Mouse (Mus musculus) liver, adult 2 months (tissue): ENCODE measurements around the gene Agr2. TPM values are rescaled to one million over a fixed set of nuclear protein-coding genes. Genes with fewer than 3 reads are reported as not detected.

Source experiments
- DNase-seq: peaks from one replicate; pipeline ENCODE4 v3.0.0-alpha.2; 2011; ENCODE audit warnings: low read depth, low spot score; ENCODE audit errors: extremely low read depth
- H3K27ac ChIP-seq: fragments of 200-500 bp; replicated peaks from 2 replicates; pipeline ENCODE4 v1.5.1; 2012; ENCODE audit warnings: low read depth, mild to moderate bottlenecking, control low read depth, inconsistent platforms, low read length; ENCODE audit not compliant: insufficient read depth
- H3K27me3 ChIP-seq: fragments of 200-500 bp; 2 replicates; pipeline ENCODE4 v1.6.1; 2012; ENCODE audit warnings: mild to moderate bottlenecking, moderate library complexity, low read length, inconsistent platforms; ENCODE audit not compliant: control insufficient read depth, insufficient read depth
- H3K36me3 ChIP-seq: fragments of 200-500 bp; 2 replicates; pipeline ENCODE4 v1.6.1; 2012; ENCODE audit warnings: low read length, inconsistent platforms; ENCODE audit not compliant: control insufficient read depth, insufficient read depth
- H3K4me1 ChIP-seq: fragments of 200-500 bp; 2 replicates; pipeline ENCODE4 v1.6.1; 2011; ENCODE audit warnings: low read length; ENCODE audit not compliant: control insufficient read depth, insufficient read depth
- H3K4me3 ChIP-seq: fragments of 200-500 bp; 2 replicates; pipeline ENCODE4 v1.5.1; 2011; ENCODE audit warnings: low read depth, mild to moderate bottlenecking, control low read depth, low read length, moderate library complexity; ENCODE audit not compliant: insufficient read depth
- H3K79me2 ChIP-seq: fragments of 200-500 bp; 2 replicates; pipeline ENCODE4 v1.6.1; 2012; ENCODE audit warnings: inconsistent platforms, mild to moderate bottlenecking, low read length, moderate library complexity; ENCODE audit not compliant: control insufficient read depth, insufficient read depth
- H3K9ac ChIP-seq: fragments of 200-500 bp; 2 replicates; pipeline ENCODE4 v1.6.1; 2012; ENCODE audit warnings: low read depth, mild to moderate bottlenecking, control low read depth, inconsistent platforms, low read length
- CTCF ChIP-seq: fragments of 200-500 bp; IDR thresholded peaks from 2 replicates; pipeline ENCODE4 v1.5.1; 2011; ENCODE audit warnings: low read depth, low read length, control low read depth
- POLR2A ChIP-seq: fragments of 200-500 bp; IDR thresholded peaks from 2 replicates; pipeline ENCODE4 v1.6.1; 2011; ENCODE audit warnings: low read length, control low read depth; ENCODE audit not compliant: insufficient read depth; ENCODE audit errors: extremely low read depth
- WGBS: fragments of 180-500 bp; shearing (Covaris S2); methylation state at CpG from one replicate; pipeline ENCODE4 v1.1.7; 2018; 5-methylcytosine and 5-hydroxymethylcytosine counted together
- polyA plus RNA-seq: library from polyadenylated mRNA; depleted of rRNA; stranded (reverse); fragments of >200 nt; gene quantifications from 2 replicates; pipeline ENCODE4 v1.2.3, GENCODE M21; 2012
- total RNA-seq: library from RNA; depleted of rRNA; stranded (reverse); fragments of >200 nt; gene quantifications from 2 replicates; pipeline ENCODE4 v1.2.3, GENCODE M21; 2014

Agr2 gene
- total and polyA plus RNA-seq, 2 experiments: 0.27 TPM; not detected in 1

DNA sequence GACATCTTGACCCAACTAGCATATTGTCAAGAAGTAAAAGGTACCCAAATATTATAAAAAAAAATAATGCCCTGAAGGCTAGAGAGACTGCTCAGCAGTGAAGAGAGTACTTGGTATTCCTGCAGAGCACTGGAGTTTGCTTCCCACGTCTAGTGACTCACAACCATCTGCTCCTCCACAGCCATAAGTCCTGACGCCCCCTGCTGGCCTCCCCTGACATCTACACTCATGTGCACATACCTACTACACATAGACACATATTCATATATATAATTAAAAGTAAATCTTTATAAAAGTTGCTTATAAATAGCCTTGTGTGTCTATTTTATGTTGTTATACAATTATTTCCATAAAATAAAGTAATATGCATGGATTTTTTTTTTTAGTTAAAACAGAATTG, 25.1 kb downstream of the Agr2 start:
- 76% methylated on average over 2 of the region's 2 CpGs for WGBS
- H3K4me1 ChIP-seq: no peaks in the 10 kb centered on the region
- TF ChIP-seq CTCF (no peak), POLR2A (no peak)
- DNase-seq: no peak
- H3K9ac ChIP-seq: no peak overlapping the region
- no peaks in the 10 kb centered on the region for H3K27me3 ChIP-seq
- H3K36me3 ChIP-seq: no peaks in the 10 kb centered on the region
- H3K27ac ChIP-seq: no peak overlapping the region
- no peak overlapping the region for H3K4me3 ChIP-seq
- no peaks in the 10 kb centered on the region for H3K79me2 ChIP-seq

DNA sequence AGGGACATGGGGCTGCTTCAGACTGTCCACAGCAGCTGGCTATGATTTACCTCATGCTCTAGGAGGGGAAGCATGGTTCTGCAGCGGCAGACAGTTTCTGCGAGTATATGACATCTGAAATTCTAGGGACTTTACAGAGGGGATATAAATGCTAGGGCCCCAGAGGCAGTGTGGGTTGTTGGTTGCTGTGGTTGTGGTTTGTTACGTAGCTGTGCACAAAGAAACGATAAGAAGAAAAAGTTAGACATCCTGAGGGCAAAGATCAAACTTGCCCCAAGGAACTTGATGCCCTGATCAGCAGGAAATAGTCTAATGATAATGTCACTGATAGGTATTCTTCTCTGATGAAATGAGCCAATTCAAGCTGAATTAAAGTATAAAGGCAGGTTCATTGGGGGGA, 26.9 kb downstream of the Agr2 start:
- no peak overlapping the region for H3K9ac ChIP-seq
- 87% methylated on average over 4 of the region's 4 CpGs for WGBS
- H3K36me3 ChIP-seq: no peaks in the 10 kb centered on the region
- no peak overlapping the region for H3K27ac ChIP-seq
- H3K4me3 ChIP-seq: no peak overlapping the region
- no peak for DNase-seq
- no peaks in the 10 kb centered on the region for H3K27me3 ChIP-seq
- no peaks in the 10 kb centered on the region for H3K4me1 ChIP-seq
- H3K79me2 ChIP-seq: no peaks in the 10 kb centered on the region
- TF ChIP-seq CTCF (no peak), POLR2A (no peak)

- TF ChIP-seq POLR2A (no peak), CTCF (no peak)
Measured at GRCm38 (mm10) chr12:36020081-36020480, 27.4 kb downstream of the Agr2 start.

GRCm38 (mm10) chr12:36020710-36021109, 28.0 kb downstream of the Agr2 start:
- Histone ChIP-seq H3K27me3 (no peaks in the 10 kb centered on the region), H3K36me3 (no peaks in the 10 kb centered on the region)
- 92% methylated on average over 2 of the region's 2 CpGs for WGBS

More at GRCm38 (mm10) chr12:36020081-36020480, 27.4 kb downstream of the Agr2 start:
- Histone ChIP-seq H3K4me1 (no peaks in the 10 kb centered on the region), H3K36me3 (no peaks in the 10 kb centered on the region), H3K4me3 (no peak overlapping the region), H3K9ac (no peak overlapping the region), H3K79me2 (no peaks in the 10 kb centered on the region), H3K27ac (no peak overlapping the region), H3K27me3 (no peaks in the 10 kb centered on the region)
- 86% methylated on average over 3 of the region's 3 CpGs for WGBS
- no peak for DNase-seq

GRCm38 (mm10) chr12:36026126-36026525, 33.4 kb downstream of the Agr2 start:
- H3K27ac ChIP-seq: no peak overlapping the region
- no peaks in the 10 kb centered on the region for H3K4me1 ChIP-seq
- H3K4me3 ChIP-seq: no peak overlapping the region
- no peaks in the 10 kb centered on the region for H3K36me3 ChIP-seq
- TF ChIP-seq CTCF: no peak
- no peak for TF ChIP-seq POLR2A
- WGBS: 98% methylated on average over 4 of the region's 4 CpGs
- H3K79me2 ChIP-seq: no peaks in the 10 kb centered on the region
- H3K27me3 ChIP-seq: no peaks in the 10 kb centered on the region
- no peak overlapping the region for H3K9ac ChIP-seq
- DNase-seq: no peak

More at GRCm38 (mm10) chr12:36020710-36021109, 28.0 kb downstream of the Agr2 start:
- no peaks in the 10 kb centered on the region for H3K4me1 ChIP-seq
- no peak overlapping the region for H3K27ac ChIP-seq
- no peak for DNase-seq
- no peak overlapping the region for H3K9ac ChIP-seq
- TF ChIP-seq CTCF: no peak
- TF ChIP-seq POLR2A: no peak
- H3K79me2 ChIP-seq: no peaks in the 10 kb centered on the region
- H3K4me3 ChIP-seq: no peak overlapping the region

DNA sequence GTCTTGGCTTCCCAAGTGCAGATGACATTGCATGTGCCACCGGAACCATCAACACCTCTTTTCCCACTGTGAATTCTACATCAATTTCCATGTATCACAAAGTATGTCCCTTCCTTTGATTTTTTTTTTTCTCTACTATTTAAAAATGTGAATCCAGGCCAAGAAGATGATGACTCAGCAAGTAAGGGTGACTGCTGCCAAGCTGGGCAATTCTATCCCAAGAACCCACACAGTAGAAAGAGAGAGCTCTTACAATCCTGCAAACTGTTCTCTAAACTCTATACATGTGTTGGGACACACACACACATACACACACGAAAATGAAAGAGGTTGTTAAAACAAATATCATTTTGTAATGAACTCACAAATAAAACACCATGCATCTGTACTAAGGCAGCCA, 34.5 kb downstream of the Agr2 start:
- no peak for DNase-seq
- Histone ChIP-seq H3K9ac (no peak overlapping the region), H3K36me3 (no peaks in the 10 kb centered on the region), H3K27me3 (no peaks in the 10 kb centered on the region), H3K27ac (no peak overlapping the region), H3K79me2 (no peaks in the 10 kb centered on the region), H3K4me1 (no peaks in the 10 kb centered on the region), H3K4me3 (no peak overlapping the region)
- TF ChIP-seq CTCF: no peak
- TF ChIP-seq POLR2A: no peak
- WGBS: 92% methylated on average over 2 of the region's 2 CpGs
